Mouse (Mus musculus): ENCODE data around the gene Rerg.

Gene Rerg

GRCm38 (mm10) chr6:137163571-137163970, 6.7 kb downstream of the Rerg start:
- in situ Hi-C loops (cut with MseI, MboI), result no loop called here

GRCm38 (mm10) chr6:137163061-137163460, 7.2 kb downstream of the Rerg start:
- in situ Hi-C loops (cut with MseI, MboI), result no loop called here

GRCm38 (mm10) chr6:137162481-137162880, 7.8 kb downstream of the Rerg start:
- in situ Hi-C loops (cut with MseI, MboI), result no loop called here

GRCm38 (mm10) chr6:137161491-137162088, 8.7 kb downstream of the Rerg start:
- in situ Hi-C loops (cut with MseI, MboI), result no loop called here

- in situ Hi-C loops (cut with MseI, MboI), result no loop called here
These were observed 10.8 kb downstream of the Rerg start for GRCm38 (mm10) chr6:137159372-137159926.

- in situ Hi-C loops (cut with MseI, MboI), result no loop called here
These were observed 13.7 kb downstream of the Rerg start for GRCm38 (mm10) chr6:137156437-137157219.

- in situ Hi-C loops (cut with MseI, MboI), result no loop called here
These were observed 14.8 kb downstream of the Rerg start for GRCm38 (mm10) chr6:137155196-137156137.

GRCm38 (mm10) chr6:137153021-137153420, 17.3 kb downstream of the Rerg start:
- in situ Hi-C loops (cut with MseI, MboI), result no loop called here

GRCm38 (mm10) chr6:137151015-137151414, 19.3 kb downstream of the Rerg start:
- in situ Hi-C loops (cut with MseI, MboI), result no loop called here

- in situ Hi-C loops (cut with MseI, MboI), result no loop called here
These were observed 20.5 kb downstream of the Rerg start for GRCm38 (mm10) chr6:137149833-137150232.

- in situ Hi-C loops (cut with MseI, MboI), result no loop called here
These were observed 23.4 kb downstream of the Rerg start for GRCm38 (mm10) chr6:137146910-137147309.

- in situ Hi-C loops (cut with MseI, MboI), result no loop called here
These were observed 24.7 kb downstream of the Rerg start for GRCm38 (mm10) chr6:137145611-137146010.

GRCm38 (mm10) chr6:137144958-137145535, 25.2 kb downstream of the Rerg start:
- in situ Hi-C loops (cut with MseI, MboI), result no loop called here

GRCm38 (mm10) chr6:137144526-137144840, 25.8 kb downstream of the Rerg start:
- in situ Hi-C loops (cut with MseI, MboI), result no loop called here

- in situ Hi-C loops (cut with MseI, MboI), result no loop called here
These were observed 26.3 kb downstream of the Rerg start for GRCm38 (mm10) chr6:137143818-137144525.

GRCm38 (mm10) chr6:137142796-137143195, 27.5 kb downstream of the Rerg start:
- in situ Hi-C loops (cut with MseI, MboI), result no loop called here

GRCm38 (mm10) chr6:137141247-137141820, 29.0 kb downstream of the Rerg start:
- in situ Hi-C loops (cut with MseI, MboI), result no loop called here

GRCm38 (mm10) chr6:137138822-137139221, 31.5 kb downstream of the Rerg start:
- in situ Hi-C loops (cut with MseI, MboI), result no loop called here

GRCm38 (mm10) chr6:137138391-137138790, 31.9 kb downstream of the Rerg start:
- in situ Hi-C loops (cut with MseI, MboI), result no loop called here

GRCm38 (mm10) chr6:137136401-137136800, 33.9 kb downstream of the Rerg start:
- in situ Hi-C loops (cut with MseI, MboI), result no loop called here

Measured in mouse trophoblast stem cell (cell line).